Mouse (Mus musculus) MEL (cell line): ENCODE results near the gene Dnajb1. TPM values are rescaled to one million over a fixed set of nuclear protein-coding genes. Genes with fewer than 3 reads are reported as not detected.

Source experiments
- DNase-seq: peaks from one replicate; pipeline ENCODE4 v3.0.0; 2011; ENCODE audit warnings: low read depth, low spot score
- H3K27ac ChIP-seq: 2 replicates; pipeline ENCODE4 v1.5.1; 2012; ENCODE audit warnings: low read depth, mild to moderate bottlenecking, control low read depth, low read length, moderate library complexity; ENCODE audit not compliant: control insufficient read depth
- H3K27me3 ChIP-seq, 2 experiments: fragments of 150-350 bp in 1 of 2; sonication (generic) in 1 of 2; 2 replicates each; pipeline ENCODE4 v1.6.1; 2012; ENCODE audit warnings: low read length in 2 of 2, mild to moderate bottlenecking in 2 of 2, improper control_type of control experiment in 1 of 2, moderate library complexity in 1 of 2; ENCODE audit not compliant: insufficient read depth in 2 of 2, control insufficient read depth in 1 of 2
- H3K36me3 ChIP-seq, 2 experiments: 2 replicates each; pipeline ENCODE4 v1.6.1; 2012 to 2014; ENCODE audit warnings: low read length in 2 of 2, improper control_type of control experiment in 1 of 2, inconsistent platforms in 1 of 2, mild to moderate bottlenecking in 1 of 2; ENCODE audit not compliant: insufficient read depth in 2 of 2, control insufficient read depth in 1 of 2
- H3K4me1 ChIP-seq, 2 experiments: fragments of 150-350 bp in 1 of 2; sonication (generic) in 1 of 2; 2 replicates each; pipeline ENCODE4 v1.6.1; 2012; ENCODE audit warnings: low read length in 2 of 2, improper control_type of control experiment in 1 of 2, mild to moderate bottlenecking in 1 of 2; ENCODE audit not compliant: insufficient read depth in 2 of 2, control insufficient read depth in 1 of 2
- H3K4me3 ChIP-seq, 2 experiments: fragments of 150-350 bp in 1 of 2; sonication (generic) in 1 of 2; 2 replicates each; pipeline ENCODE4 v1.5.1; 2012; ENCODE audit warnings: low read depth in 2 of 2, low read length in 2 of 2, mild to moderate bottlenecking in 2 of 2, moderate library complexity in 2 of 2, control low read depth in 1 of 2, improper control_type of control experiment in 1 of 2; ENCODE audit not compliant: control insufficient read depth in 1 of 2, insufficient read depth in 1 of 2
- H3K79me2 ChIP-seq: 2 replicates; pipeline ENCODE4 v1.6.1; 2012; ENCODE audit warnings: mild to moderate bottlenecking, low read length, moderate library complexity; ENCODE audit not compliant: control insufficient read depth, poor library complexity, insufficient read depth
- H3K9ac ChIP-seq: 2 replicates; pipeline ENCODE4 v1.6.1; 2012; ENCODE audit warnings: low read depth, mild to moderate bottlenecking, control low read depth, low read length, moderate library complexity; ENCODE audit not compliant: control insufficient read depth, poor library complexity, severe bottlenecking
- H3K9me3 ChIP-seq: fragments of 150-350 bp; sonication (generic); replicated peaks from 2 replicates; pipeline ENCODE4 v1.6.1; 2012; ENCODE audit warnings: mild to moderate bottlenecking, low read length, improper control_type of control experiment, moderate library complexity; ENCODE audit not compliant: insufficient read depth
- CHD2 ChIP-seq: IDR thresholded peaks from 2 replicates; pipeline ENCODE4 v1.6.1; 2011; ENCODE audit warnings: low read length, improper control_type of control experiment
- E2F4 ChIP-seq: IDR thresholded peaks from 2 replicates; pipeline ENCODE4 v1.6.1; 2011; ENCODE audit warnings: low read depth, low read length, improper control_type of control experiment, borderline replicate concordance
- EP300 ChIP-seq, 2 experiments: IDR thresholded peaks; 2 replicates each; pipeline ENCODE4 v1.6.1; 2011; ENCODE audit warnings: improper control_type of control experiment in 2 of 2, low read length in 2 of 2, low read depth in 1 of 2, mild to moderate bottlenecking in 1 of 2
- ETS1 ChIP-seq: IDR thresholded peaks from 2 replicates; pipeline ENCODE4 v1.6.1; 2012; ENCODE audit warnings: low read depth, mild to moderate bottlenecking, inconsistent platforms, low read length, improper control_type of control experiment, moderate library complexity
- HCFC1 ChIP-seq: IDR thresholded peaks from 2 replicates; pipeline ENCODE4 v1.6.1; 2012; ENCODE audit warnings: low read depth, mild to moderate bottlenecking, inconsistent platforms, low read length, improper control_type of control experiment, moderate library complexity
- JUND ChIP-seq: IDR thresholded peaks from 2 replicates; pipeline ENCODE4 v1.6.1; 2011; ENCODE audit warnings: low read depth, mild to moderate bottlenecking, improper control_type of control experiment, low read length
- MAFK ChIP-seq: IDR thresholded peaks from 2 replicates; pipeline ENCODE4 v1.6.1; 2011; ENCODE audit warnings: low read depth, mild to moderate bottlenecking, low read length, improper control_type of control experiment, borderline replicate concordance
- MEF2A ChIP-seq: IDR thresholded peaks from 2 replicates; pipeline ENCODE4 v1.6.1; 2014; ENCODE audit warnings: low read depth, mild to moderate bottlenecking, inconsistent platforms, low read length, improper control_type of control experiment; ENCODE audit not compliant: poor library complexity, insufficient replicate concordance, severe bottlenecking; ENCODE audit errors: extremely low read depth
- MYB ChIP-seq: IDR thresholded peaks from 2 replicates; pipeline ENCODE4 v1.6.1; 2011; ENCODE audit warnings: mild to moderate bottlenecking, low read depth, low read length, improper control_type of control experiment
- MYC ChIP-seq: IDR thresholded peaks from 2 replicates; pipeline ENCODE4 v1.6.1; 2011; ENCODE audit warnings: low read depth, mild to moderate bottlenecking, low read length, improper control_type of control experiment, moderate library complexity
- NELFE ChIP-seq: IDR thresholded peaks from 2 replicates; pipeline ENCODE4 v1.6.1; 2011; ENCODE audit warnings: low read depth, low read length, improper control_type of control experiment
- NRF1 ChIP-seq: IDR thresholded peaks from 2 replicates; pipeline ENCODE4 v1.6.1; 2014; ENCODE audit warnings: low read depth, mild to moderate bottlenecking, inconsistent platforms, low read length, improper control_type of control experiment, moderate library complexity; ENCODE audit not compliant: poor library complexity, insufficient read depth, severe bottlenecking
- POLR2A ChIP-seq, 2 experiments: IDR thresholded peaks; 2 replicates each; pipeline ENCODE4 v1.6.1; 2011 to 2012; ENCODE audit warnings: low read length in 2 of 2, mild to moderate bottlenecking in 2 of 2, control low read depth in 1 of 2, improper control_type of control experiment in 1 of 2, low read depth in 1 of 2, moderate library complexity in 1 of 2; ENCODE audit not compliant: control insufficient read depth in 1 of 2, insufficient read depth in 1 of 2, poor library complexity in 1 of 2
- POLR2AphosphoS2 ChIP-seq: IDR thresholded peaks from 2 replicates; pipeline ENCODE4 v1.6.1; 2011; ENCODE audit warnings: low read length, improper control_type of control experiment
- POLR2AphosphoS5 ChIP-seq: IDR thresholded peaks from 2 replicates; pipeline ENCODE4 v1.6.1; 2012; ENCODE audit warnings: low read depth, borderline replicate concordance, mild to moderate bottlenecking, inconsistent platforms, low read length, moderate library complexity, mixed read lengths
- RAD21 ChIP-seq: IDR thresholded peaks from 2 replicates; pipeline ENCODE4 v1.6.1; 2011; ENCODE audit warnings: mild to moderate bottlenecking, low read depth, low read length, improper control_type of control experiment
- RCOR1 ChIP-seq: IDR thresholded peaks from 2 replicates; pipeline ENCODE4 v1.6.1; 2012; ENCODE audit warnings: low read depth, mild to moderate bottlenecking, inconsistent platforms, low read length, improper control_type of control experiment
- SIN3A ChIP-seq: IDR thresholded peaks from 2 replicates; pipeline ENCODE4 v1.6.1; 2012; ENCODE audit warnings: low read length, improper control_type of control experiment, inconsistent platforms
- SMC3 ChIP-seq: IDR thresholded peaks from 2 replicates; pipeline ENCODE4 v1.6.1; 2011; ENCODE audit warnings: low read depth, low read length, improper control_type of control experiment
- TAL1 ChIP-seq: IDR thresholded peaks from 2 replicates; pipeline ENCODE4 v1.6.1; 2012; ENCODE audit warnings: mild to moderate bottlenecking, inconsistent platforms, low read length, moderate library complexity, mixed read lengths
- TBP ChIP-seq: IDR thresholded peaks from 2 replicates; pipeline ENCODE4 v1.8.0; 2011; ENCODE audit warnings: low read depth, low read length, improper control_type of control experiment
- UBTF ChIP-seq: IDR thresholded peaks from 2 replicates; pipeline ENCODE4 v1.6.1; 2012; ENCODE audit warnings: low read depth, mild to moderate bottlenecking, inconsistent platforms, low read length, improper control_type of control experiment, moderate library complexity, borderline replicate concordance; ENCODE audit not compliant: insufficient read depth
- USF1 ChIP-seq: IDR thresholded peaks from 2 replicates; pipeline ENCODE4 v1.6.1; 2014; ENCODE audit warnings: low read depth, mild to moderate bottlenecking, inconsistent platforms, low read length, improper control_type of control experiment, moderate library complexity
- USF2 ChIP-seq, 2 experiments: IDR thresholded peaks; 2 replicates each; pipeline ENCODE4 v1.6.1; 2011 to 2012; ENCODE audit warnings: improper control_type of control experiment in 2 of 2, low read length in 2 of 2, borderline replicate concordance in 1 of 2, inconsistent platforms in 1 of 2, low read depth in 1 of 2, mild to moderate bottlenecking in 1 of 2; ENCODE audit not compliant: insufficient read depth in 1 of 2
- ZC3H11A ChIP-seq: IDR thresholded peaks from 2 replicates; pipeline ENCODE4 v1.6.1; 2012; ENCODE audit warnings: low read depth, mild to moderate bottlenecking, inconsistent platforms, low read length, improper control_type of control experiment
- ZKSCAN1 ChIP-seq: IDR thresholded peaks from 2 replicates; pipeline ENCODE4 v1.6.1; 2012; ENCODE audit warnings: low read depth, mild to moderate bottlenecking, inconsistent platforms, low read length, improper control_type of control experiment, moderate library complexity
- ZMIZ1 ChIP-seq: IDR thresholded peaks from 2 replicates; pipeline ENCODE4 v1.6.1; 2012; ENCODE audit warnings: low read depth, mild to moderate bottlenecking, inconsistent platforms, low read length, improper control_type of control experiment, moderate library complexity
- polyA plus RNA-seq, 2 experiments: library from polyadenylated mRNA; stranded (reverse) in 1 of 2; unstranded in 1 of 2; fragments of >175 nt in 1 of 2; fragments of >200 nt in 1 of 2; gene quantifications; 2 replicates each; pipeline versions ENCODE4 v1.2.1 to v1.2.4; 2012; ENCODE audit warnings: low replicate concordance in 2 of 2, low read depth in 1 of 2; ENCODE audit not compliant: insufficient read length in 2 of 2, insufficient read depth in 1 of 2, missing spikeins in 1 of 2
- total RNA-seq: library from RNA; depleted of rRNA; stranded (reverse); fragments of 300-350 nt; gene quantifications from 2 replicates; pipeline ENCODE4 v1.2.3, GENCODE M21; 2012

Dnajb1 gene
- total and polyA plus RNA-seq, 3 experiments, result 43.2 to 56.6 TPM; not detected in 1

DNA sequence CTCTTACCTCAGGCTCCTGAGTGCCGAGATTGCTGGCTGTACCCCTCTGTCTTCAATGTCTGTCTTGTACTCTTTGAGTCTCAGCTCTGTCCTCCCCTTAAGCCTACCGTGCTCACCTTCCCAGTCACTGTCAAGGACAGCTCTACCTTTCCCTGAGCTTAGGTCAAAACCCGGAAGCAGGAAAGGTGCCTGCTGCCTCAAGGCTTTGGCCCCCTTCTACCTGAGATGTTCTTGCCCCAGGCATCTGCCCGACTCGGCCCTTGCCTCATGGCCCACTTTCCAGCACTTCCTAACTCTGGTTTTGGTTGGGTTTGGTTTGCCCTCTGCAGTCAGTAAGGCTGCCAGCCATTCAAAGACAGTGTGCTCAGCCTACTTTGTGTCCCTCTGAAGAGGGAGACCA lies 39.2 kb upstream of the Dnajb1 start:
- H3K27ac ChIP-seq, result no peak overlapping the region
- H3K27me3 ChIP-seq, result no peaks in the 10 kb centered on the region
- no peak for DNase-seq
- H3K4me1 ChIP-seq, result peaks cover 0 to 4% of the 10 kb centered on the region in 2 experiments; a peak in 1 of 4 replicates
- no peaks in the 10 kb centered on the region for H3K9me3 ChIP-seq
- no peak overlapping the region for H3K9ac ChIP-seq
- H3K36me3 ChIP-seq, result peaks cover 0 to 1% of the 10 kb centered on the region in 2 experiments; a peak in 1 of 4 replicates
- H3K4me3 ChIP-seq, result no peak overlapping the region
- peaks cover 13% of the 10 kb centered on the region for H3K79me2 ChIP-seq
- TF ChIP-seq USF1, result no peak
- no peak for TF ChIP-seq HCFC1
- TF ChIP-seq MAFK, result no peak
- no peak for TF ChIP-seq TAL1

DNA sequence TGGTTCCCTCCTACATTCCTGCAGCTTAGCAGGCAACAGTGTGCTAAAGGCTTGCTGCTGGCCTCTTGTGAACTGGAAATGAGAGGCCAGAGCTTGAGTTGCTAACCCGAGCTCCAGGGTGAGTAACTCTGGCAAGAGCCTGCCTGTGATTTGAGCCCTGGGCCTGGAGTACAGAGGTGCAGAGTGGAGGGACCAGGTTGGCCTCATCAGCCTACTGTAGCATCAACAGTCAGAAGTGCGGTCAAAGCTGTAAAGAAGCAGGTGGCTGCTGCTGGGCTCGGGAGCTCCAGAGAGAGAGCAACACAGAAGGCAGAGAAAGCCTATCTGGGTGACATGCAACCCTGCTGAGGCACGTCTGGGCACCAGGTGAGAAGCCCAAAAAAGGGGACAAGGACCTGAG lies 38.8 kb upstream of the Dnajb1 start:
- Histone ChIP-seq H3K36me3 (peaks cover 0 to 1% of the 10 kb centered on the region in 2 experiments; a peak in 1 of 4 replicates), H3K9me3 (no peaks in the 10 kb centered on the region), H3K4me1 (peaks cover 0 to 4% of the 10 kb centered on the region in 2 experiments; a peak in 1 of 4 replicates)

DNA sequence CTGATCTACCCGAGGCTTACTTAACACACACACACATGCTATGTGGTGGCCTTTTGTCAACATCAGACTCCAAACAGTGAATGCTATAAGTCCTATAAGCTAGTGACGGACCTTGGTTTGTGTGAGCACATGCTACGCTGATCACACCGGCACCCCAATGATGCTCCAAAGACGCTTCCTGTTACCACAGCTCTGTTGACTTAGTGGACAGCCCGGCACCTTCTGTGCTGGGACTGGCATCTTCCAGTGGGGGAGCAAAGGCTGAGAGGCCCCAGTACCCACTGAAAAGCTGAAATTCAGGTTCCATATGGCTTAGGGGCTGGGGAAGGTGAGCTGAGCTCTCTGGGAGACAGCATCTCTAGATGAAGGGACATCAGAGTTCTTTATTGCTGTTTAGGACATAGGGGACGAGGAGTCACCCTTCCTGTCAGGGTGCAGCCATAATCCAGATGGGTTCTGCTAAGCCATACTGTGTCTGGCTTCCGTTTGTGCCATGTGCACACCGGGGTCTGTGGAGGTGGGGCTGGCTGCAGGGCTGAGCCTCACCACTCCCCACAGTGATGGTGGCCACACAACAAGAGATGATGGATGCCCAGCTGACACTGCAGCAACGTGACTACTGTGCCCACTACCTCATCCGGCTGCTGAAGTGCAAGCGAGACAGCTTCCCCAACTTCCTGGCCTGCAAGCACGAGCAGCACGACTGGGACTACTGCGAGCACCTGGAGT lies 37.6 kb upstream of the Dnajb1 start:
- Histone ChIP-seq H3K27me3 (no peaks in the 10 kb centered on the region), H3K9me3 (no peaks in the 10 kb centered on the region), H3K4me3 (no peak overlapping the region), H3K9ac (no peak overlapping the region), H3K4me1 (peaks cover 0 to 4% of the 10 kb centered on the region in 2 experiments; a peak in 1 of 4 replicates), H3K27ac (no peak overlapping the region), H3K36me3 (peaks cover 0 to 1% of the 10 kb centered on the region in 2 experiments; a peak in 1 of 4 replicates), H3K79me2 (peaks cover 13% of the 10 kb centered on the region)
- TF ChIP-seq TAL1, result no peak
- no peak for TF ChIP-seq ZMIZ1
- TF ChIP-seq POLR2AphosphoS2, result no peak
- no peak for TF ChIP-seq MYB
- no peak for TF ChIP-seq TBP
- TF ChIP-seq ETS1, result no peak
- no peak for TF ChIP-seq POLR2AphosphoS5
- no peak for TF ChIP-seq CHD2
- no peak for TF ChIP-seq POLR2A (IDR thresholded peaks at IDR 0.05; ENCODE audit: control insufficient read depth in 1 of 2, insufficient read depth in 1 of 2, low read depth in 1 of 2, low read length in 2 of 2, poor library complexity in 1 of 2)
- no peak for DNase-seq

More for the DNA sequence above, 38.8 kb upstream of the Dnajb1 start:
- Histone ChIP-seq H3K9ac (no peak overlapping the region), H3K27me3 (no peaks in the 10 kb centered on the region), H3K79me2 (peaks cover 13% of the 10 kb centered on the region), H3K27ac (no peak overlapping the region), H3K4me3 (no peak overlapping the region)
- DNase-seq, result no peak
- TF ChIP-seq USF1 (no peak), ZC3H11A (no peak), NELFE (no peak), TBP (no peak), JUND (no peak), EP300 (IDR thresholded peaks at IDR 0.05; ENCODE audit: low read depth in 1 of 2, low read length in 2 of 2) (no peak), MEF2A (no peak), USF2 (IDR thresholded peaks at IDR 0.05; ENCODE audit: borderline replicate concordance in 1 of 2, insufficient read depth in 1 of 2, low read depth in 1 of 2, low read length in 2 of 2) (no peak), SMC3 (no peak), NRF1 (no peak), UBTF (no peak), E2F4 (no peak), RCOR1 (no peak), MYC (no peak), SIN3A (no peak), ZKSCAN1 (no peak), RAD21 (no peak)
